Mouse (Mus musculus) adrenal gland, adult 18-20 months (tissue): ENCODE results near the gene Fam205a2. TPM values are rescaled to one million over a fixed set of nuclear protein-coding genes. Genes with fewer than 3 reads are reported as not detected.
"Not testable (repeated sequence)": the region's sequence is repeated elsewhere in the genome, so short reads cannot be mapped to it uniquely, and the experiment has no call there.

Experiments used
- DNase-seq, 2 experiments: peaks; one replicate each; pipeline ENCODE4 v3.0.0; 2021 to 2022; ENCODE audit warnings: low spot score in 2 of 2
- long read RNA-seq, 2 experiments: library from polyadenylated mRNA; stranded (forward); transcript quantifications; one replicate each; pipeline ENCODE4 v2.0.0; 2021
- total RNA-seq, 2 experiments: library from RNA; stranded (reverse); gene quantifications; 1 replicate in 1 of 2; 2 replicates in 1 of 2; pipeline ENCODE4 v1.2.3; 2021

Gene Fam205a2
- not detected for total RNA-seq
- long read RNA-seq, experiment 1: 0 reads
- long read RNA-seq, experiment 2, partial matches to known transcripts: 0 of 1 reads
- long read RNA-seq, experiment 2, other reads (novel, unspliced or antisense): 1 of 1 reads

DNA sequence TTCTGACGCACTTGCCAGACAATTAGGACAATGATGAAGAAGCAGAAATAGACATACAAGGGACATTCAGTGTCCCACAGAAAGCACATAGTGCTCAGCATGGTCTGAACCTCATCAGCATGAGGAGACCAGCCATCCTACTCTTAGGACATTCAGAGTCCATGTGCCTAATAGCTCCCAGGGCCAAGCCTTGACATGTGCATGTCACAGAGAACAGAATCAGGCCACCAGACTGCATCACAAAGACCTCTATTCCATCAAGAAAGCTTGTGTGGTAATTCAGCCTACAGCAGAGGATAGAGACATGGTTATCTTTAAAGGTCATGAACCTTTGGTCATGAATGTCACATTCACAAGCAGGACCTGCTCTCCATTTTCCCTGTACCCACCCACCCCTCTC, at the start of gene Fam205a2:
TSS of gene Fam205a2 (minus strand) at position 101 of the 400 bp plus-strand sequence.
- not testable (repeated sequence) for DNase-seq

Other genes starting within 250 kb of the Fam205a2 start
- gene Gm21953, start 233.9 kb downstream of the Fam205a2 start, total RNA-seq: not detected
- gene Fam205a3, start 209.8 kb downstream of the Fam205a2 start, total RNA-seq: not detected
- not detected for gene Gm21586, start 88.8 kb downstream of the Fam205a2 start, total RNA-seq
- under 1 TPM; 0.32 to 0.66 TPM for gene Gm2163, start 61.4 kb downstream of the Fam205a2 start, total RNA-seq
- not detected for gene Gm10591, start 84.0 kb upstream of the Fam205a2 start, total RNA-seq
- 10 to 100 TPM; 14.5 to 19.7 TPM for gene Gm2564, start 101.5 kb upstream of the Fam205a2 start, total RNA-seq
- gene Ccl27b, start 127.1 kb upstream of the Fam205a2 start, total RNA-seq: 1 to 10 TPM in 1 of 2 experiments, not detected in 1; 5.9 TPM
- gene Il11ra2, start 133.7 kb upstream of the Fam205a2 start, total RNA-seq: not detected
- gene 4930578G10Rik, start 207.4 kb upstream of the Fam205a2 start, total RNA-seq: under 1 TPM in 1 of 2 experiments, not detected in 1; 0.86 TPM
- 1 to 10 TPM; 1.5 to 3.2 TPM for gene Ccl19, start 228.4 kb upstream of the Fam205a2 start, total RNA-seq
- gene Ccl21a, start 245.8 kb upstream of the Fam205a2 start, total RNA-seq: 10 to 100 TPM in 1 of 2 experiments, 1 to 10 TPM in 1; 3.1 to 10.2 TPM